Mouse (Mus musculus) heart, postnatal 0 days (tissue): Measurements from ENCODE around the gene Efl1.

ENCODE experiments used
- CTCF ChIP-seq: IDR thresholded peaks from 2 replicates; pipeline ENCODE4 v1.5.1; 2016; ENCODE audit warnings: antibody characterized with exemption, control low read depth, low read depth
- EP300 ChIP-seq: IDR thresholded peaks from 2 replicates; pipeline ENCODE4 v1.6.1; 2016; ENCODE audit warnings: antibody characterized with exemption, low read depth

DNA sequence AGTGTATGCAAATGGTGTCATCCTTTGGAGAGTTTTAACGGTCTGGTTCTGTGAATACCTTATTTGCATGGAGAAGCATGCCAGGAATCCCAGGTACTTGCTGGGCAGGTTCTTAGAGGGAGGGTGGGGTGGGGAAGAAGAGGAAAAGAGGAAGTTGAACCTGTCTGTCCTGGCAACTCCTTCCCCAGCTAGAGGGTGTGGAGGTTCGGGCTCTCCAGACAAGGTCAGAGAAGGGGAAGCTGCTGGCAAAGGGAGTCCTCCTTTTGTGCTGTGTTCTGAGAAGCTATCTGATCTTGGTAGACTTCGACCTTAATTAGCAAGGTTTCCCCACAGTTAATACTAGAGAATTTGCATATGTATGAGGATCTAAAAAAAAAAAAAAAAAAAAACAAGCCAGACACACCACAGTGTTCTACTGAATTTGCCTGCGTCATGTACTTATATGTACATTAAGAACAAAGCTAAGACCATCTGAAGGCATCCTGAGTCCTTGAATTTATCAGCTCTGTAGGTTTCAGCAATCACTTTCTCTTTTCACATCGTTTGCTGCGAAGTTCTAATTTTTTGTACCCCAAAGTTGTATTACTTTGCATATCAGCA is 137.0 kb downstream of the Efl1 start:
- no peak for TF ChIP-seq CTCF
- TF ChIP-seq EP300: no peak
